Mouse (Mus musculus) neural tube, embryonic 13.5 days (tissue): ENCODE measurements at regions not wholly inside any gene's neighbourhood (a gene's known extent, or its start where the extent isn't known, plus 50 kb on each side); places are given as distances from the start of the nearest gene placed in this dataset.

Experiments
- ATAC-seq: fragments of 200-750 bp; cut with Nextera tagmentation; 2 replicates; pipeline ENCODE4 v1.8.0; 2017; ENCODE audit warnings: low read depth, mild to moderate bottlenecking, moderate TSS enrichment, moderate library complexity
- H3K27ac ChIP-seq: fragments of 300-500 bp; sonication (generic); replicated peaks from 2 replicates; pipeline ENCODE4 v1.5.1; 2015; ENCODE audit warnings: moderate library complexity, mild to moderate bottlenecking, inconsistent platforms
- H3K27me3 ChIP-seq: fragments of 300-500 bp; sonication (generic); 2 replicates; pipeline ENCODE4 v1.6.1; 2015; ENCODE audit warnings: mild to moderate bottlenecking, inconsistent platforms
- H3K36me3 ChIP-seq: fragments of 300-500 bp; sonication (generic); 2 replicates; pipeline ENCODE4 v1.6.1; 2015; ENCODE audit warnings: mild to moderate bottlenecking, inconsistent platforms
- H3K4me1 ChIP-seq: fragments of 300-500 bp; sonication (generic); replicated peaks from 2 replicates; pipeline ENCODE4 v1.6.1; 2015; ENCODE audit warnings: inconsistent platforms
- H3K4me2 ChIP-seq: fragments of 300-500 bp; sonication (generic); 2 replicates; pipeline ENCODE4 v1.6.1; 2015; ENCODE audit warnings: inconsistent platforms, mild to moderate bottlenecking, moderate library complexity
- H3K4me3 ChIP-seq: fragments of 300-500 bp; sonication (generic); 2 replicates; pipeline ENCODE4 v1.5.1; 2015; ENCODE audit warnings: mild to moderate bottlenecking, inconsistent platforms
- H3K9ac ChIP-seq: fragments of 300-500 bp; sonication (generic); 2 replicates; pipeline ENCODE4 v1.6.1; 2015; ENCODE audit warnings: moderate library complexity, mild to moderate bottlenecking, inconsistent platforms
- H3K9me3 ChIP-seq: fragments of 300-500 bp; sonication (generic); 2 replicates; pipeline ENCODE4 v1.6.1; 2016; ENCODE audit warnings: inconsistent platforms
- WGBS: fragments of 180-500 bp; shearing (Covaris S2); methylation state at CpG from one replicate; pipeline ENCODE4 v1.1.7; 2015; 5-methylcytosine and 5-hydroxymethylcytosine counted together

DNA sequence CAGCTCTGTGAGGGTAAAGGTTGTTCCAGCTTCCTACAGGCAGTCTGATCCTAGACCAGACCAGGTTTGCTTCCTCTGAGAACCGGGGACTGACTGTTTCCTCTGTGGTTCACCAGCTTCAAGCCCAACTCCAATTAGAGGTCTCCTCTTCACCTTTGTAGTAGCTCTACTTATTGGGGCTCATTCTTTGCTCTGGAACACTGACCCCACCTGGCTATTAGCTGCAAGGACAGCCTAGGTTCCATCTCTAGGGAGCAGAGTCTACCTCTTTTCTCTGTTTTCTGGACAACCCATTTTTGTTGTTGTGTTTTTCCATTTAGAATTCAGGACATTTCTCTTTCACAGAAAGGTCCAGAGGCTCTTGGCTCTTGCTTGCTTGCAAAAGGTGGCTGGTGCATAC lies 129.3 kb upstream of the Podxl start:
- H3K27ac ChIP-seq: no peak overlapping the region
- ATAC-seq: no peak
- H3K4me1 ChIP-seq: no peaks in the 10 kb centered on the region
- WGBS: 76% methylated on average over 1 of the region's 1 CpGs
- no peaks in the 10 kb centered on the region for H3K36me3 ChIP-seq
- H3K27me3 ChIP-seq: no peaks in the 10 kb centered on the region
- no peak overlapping the region for H3K9ac ChIP-seq
- no peak overlapping the region for H3K4me3 ChIP-seq
- no peak overlapping the region for H3K4me2 ChIP-seq
- no peaks in the 10 kb centered on the region for H3K9me3 ChIP-seq

DNA sequence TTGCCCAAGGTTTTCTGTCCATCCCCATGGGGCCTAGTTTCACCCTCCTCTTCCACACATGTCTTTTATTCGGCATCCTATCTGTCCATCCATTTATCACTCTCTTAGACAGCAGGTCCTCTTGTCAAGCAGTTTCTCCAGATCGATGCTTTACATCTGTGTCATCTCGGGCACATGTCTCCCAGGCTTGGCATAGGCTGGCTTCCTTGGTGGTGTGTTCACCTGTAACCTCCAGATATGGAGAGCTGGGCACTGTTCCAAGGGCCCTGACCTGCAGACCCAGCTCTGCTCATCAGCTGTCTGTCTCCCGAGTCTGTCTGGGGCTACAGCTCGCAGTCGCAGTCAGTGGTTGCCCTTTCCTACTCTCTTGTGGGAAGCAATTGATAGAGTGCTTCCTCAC lies 128.2 kb upstream of the Podxl start:
- no peak for ATAC-seq
- Histone ChIP-seq H3K9ac (no peak overlapping the region), H3K9me3 (no peaks in the 10 kb centered on the region), H3K27me3 (no peaks in the 10 kb centered on the region), H3K4me2 (no peak overlapping the region), H3K4me3 (no peak overlapping the region), H3K27ac (no peak overlapping the region), H3K36me3 (no peaks in the 10 kb centered on the region), H3K4me1 (no peaks in the 10 kb centered on the region)
- 82% methylated on average over 6 of the region's 6 CpGs for WGBS

DNA sequence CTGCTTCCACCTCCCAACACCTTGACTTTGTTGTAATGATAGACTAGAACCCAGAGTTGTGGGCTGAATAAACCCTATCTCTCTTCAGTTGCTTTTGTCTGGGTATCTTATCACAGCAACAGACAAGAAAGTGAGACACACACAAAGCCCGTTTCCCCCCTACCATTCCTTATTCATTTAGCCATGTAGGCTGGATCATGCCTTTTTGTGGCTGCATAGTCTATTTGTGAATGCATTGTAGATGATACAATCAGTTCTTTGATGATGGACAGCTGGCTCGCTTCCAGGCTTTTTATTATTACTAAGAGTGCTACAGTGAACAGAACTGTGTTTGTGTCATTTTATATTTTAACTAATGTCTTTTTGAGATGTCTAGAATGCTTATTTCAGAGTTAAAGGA lies 116.3 kb upstream of the Podxl start:
- ATAC-seq: no peak
- H3K27ac ChIP-seq: no peak overlapping the region
- 0 out of 2 replicates have a peak, but pooled peaks cover 4% of the 10 kb centered on the region for H3K4me1 ChIP-seq
- H3K9ac ChIP-seq: no peak overlapping the region
- no peaks in the 10 kb centered on the region for H3K27me3 ChIP-seq
- H3K4me2 ChIP-seq: no peak overlapping the region
- H3K36me3 ChIP-seq: no peaks in the 10 kb centered on the region
- H3K4me3 ChIP-seq: no peak overlapping the region
- 56% methylated on average over 2 of the region's 2 CpGs for WGBS
- no peaks in the 10 kb centered on the region for H3K9me3 ChIP-seq

DNA sequence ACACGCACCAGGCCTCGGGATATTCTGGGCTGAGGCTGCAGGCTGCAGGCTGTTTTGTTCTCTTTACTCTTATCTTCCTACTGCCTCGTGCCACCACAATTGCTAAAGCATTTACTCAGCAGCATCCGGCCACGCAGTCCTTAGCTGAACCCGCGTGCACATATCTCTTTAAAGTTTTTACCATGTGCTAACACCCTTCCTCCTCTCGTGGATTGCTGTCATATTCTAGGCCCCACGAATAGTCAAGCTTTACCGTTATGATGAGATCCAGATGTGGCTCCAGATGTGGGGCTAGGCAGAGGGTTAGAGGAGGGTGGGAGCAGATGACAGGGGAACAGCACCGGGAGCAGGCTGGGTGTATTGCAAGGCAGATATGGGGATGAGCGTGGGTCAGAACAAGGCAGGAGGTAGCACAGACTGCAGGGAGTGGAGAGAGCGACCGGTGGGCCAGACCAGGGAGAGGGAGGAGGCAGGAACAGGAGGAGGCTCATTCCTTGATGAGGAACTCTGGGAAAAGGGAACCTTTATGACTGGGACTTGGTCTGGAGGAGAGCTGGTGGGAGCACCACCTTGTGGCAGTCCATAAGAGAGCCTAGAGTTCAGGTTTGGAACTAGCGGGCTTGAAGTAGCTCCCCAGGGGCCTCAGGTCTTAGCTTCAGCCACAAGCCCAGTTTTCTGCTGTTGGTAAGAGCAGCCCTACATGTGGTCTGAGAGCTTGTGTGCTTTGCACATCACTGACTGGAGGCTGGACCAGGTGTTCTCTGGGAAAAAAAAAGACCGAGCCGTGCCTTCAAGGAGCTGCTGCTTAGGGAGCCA lies 102.1 kb upstream of the Podxl start:
- H3K9me3 ChIP-seq: no peaks in the 10 kb centered on the region
- ATAC-seq: no peak
- 0 out of 2 replicates have a peak overlapping the region, but pooled peaks have one; percentile 9 for H3K9ac ChIP-seq
- 0 out of 2 replicates have a peak, but pooled peaks cover 5% of the 10 kb centered on the region for H3K27me3 ChIP-seq
- no peak overlapping the region for H3K4me2 ChIP-seq
- H3K4me3 ChIP-seq: no peak overlapping the region
- peaks cover 25% of the 10 kb centered on the region for H3K4me1 ChIP-seq
- no peaks in the 10 kb centered on the region for H3K36me3 ChIP-seq
- WGBS: 67% methylated on average over 17 of the region's 17 CpGs
- no peak overlapping the region; the same call in 1 of the 2 replicates for H3K27ac ChIP-seq

- peaks cover 25% of the 10 kb centered on the region for H3K4me1 ChIP-seq
- no peak overlapping the region for H3K4me3 ChIP-seq
- H3K36me3 ChIP-seq: no peaks in the 10 kb centered on the region
- H3K9ac ChIP-seq: 0 out of 2 replicates have a peak overlapping the region, but pooled peaks have one; percentile 22
- H3K4me2 ChIP-seq: no peak overlapping the region
- peaks cover 13% of the 10 kb centered on the region for H3K27me3 ChIP-seq
- 17% methylated on average over 7 of the region's 7 CpGs for WGBS
- ATAC-seq: peak; percentile 72
- no peak overlapping the region for H3K27ac ChIP-seq
- no peaks in the 10 kb centered on the region for H3K9me3 ChIP-seq
Observed at GRCm38 (mm10) chr6:31664495-31664894, 100.7 kb upstream of the Podxl start.

GRCm38 (mm10) chr6:31660778-31661177 lies 97.0 kb upstream of the Podxl start:
- no peak overlapping the region for H3K27ac ChIP-seq
- ATAC-seq: peak; percentile 64; the same call in 1 of the 2 replicates
- H3K27me3 ChIP-seq: peaks cover 13% of the 10 kb centered on the region
- WGBS: 11% methylated on average over 8 of the region's 8 CpGs
- no peak overlapping the region for H3K4me3 ChIP-seq
- H3K4me2 ChIP-seq: no peak overlapping the region
- no peak overlapping the region for H3K9ac ChIP-seq
- H3K36me3 ChIP-seq: no peaks in the 10 kb centered on the region
- H3K4me1 ChIP-seq: peaks cover 18% of the 10 kb centered on the region
- H3K9me3 ChIP-seq: no peaks in the 10 kb centered on the region

- H3K27ac ChIP-seq: no peak overlapping the region
- 27% methylated on average over 4 of the region's 4 CpGs for WGBS
- peaks cover 9% of the 10 kb centered on the region for H3K4me1 ChIP-seq
- H3K27me3 ChIP-seq: peaks cover 13% of the 10 kb centered on the region
- ATAC-seq: no peak
- no peak overlapping the region for H3K4me2 ChIP-seq
- H3K36me3 ChIP-seq: no peaks in the 10 kb centered on the region
- no peak overlapping the region for H3K4me3 ChIP-seq
- no peak overlapping the region for H3K9ac ChIP-seq
- no peaks in the 10 kb centered on the region for H3K9me3 ChIP-seq
Observed at GRCm38 (mm10) chr6:31659901-31660300, 96.1 kb upstream of the Podxl start.

GRCm38 (mm10) chr6:31658447-31659199 lies 94.8 kb upstream of the Podxl start:
- WGBS: 88% methylated on average over 19 of the region's 19 CpGs
- Histone ChIP-seq H3K27ac (no peak overlapping the region), H3K9me3 (no peaks in the 10 kb centered on the region), H3K4me1 (0 out of 2 replicates have a peak, but pooled peaks cover 5% of the 10 kb centered on the region), H3K4me2 (no peak overlapping the region), H3K36me3 (no peaks in the 10 kb centered on the region), H3K4me3 (no peak overlapping the region), H3K9ac (no peak overlapping the region), H3K27me3 (peaks cover 13% of the 10 kb centered on the region)
- ATAC-seq: no peak

GRCm38 (mm10) chr6:31650791-31651476 lies 87.2 kb upstream of the Podxl start:
- ATAC-seq: no peak
- H3K9me3 ChIP-seq: no peaks in the 10 kb centered on the region
- H3K27ac ChIP-seq: no peak overlapping the region
- no peak overlapping the region for H3K4me2 ChIP-seq
- 73% methylated on average over 7 of the region's 7 CpGs for WGBS
- H3K4me1 ChIP-seq: no peaks in the 10 kb centered on the region
- H3K36me3 ChIP-seq: no peaks in the 10 kb centered on the region
- no peak overlapping the region for H3K4me3 ChIP-seq
- no peak overlapping the region for H3K9ac ChIP-seq
- no peaks in the 10 kb centered on the region for H3K27me3 ChIP-seq

DNA sequence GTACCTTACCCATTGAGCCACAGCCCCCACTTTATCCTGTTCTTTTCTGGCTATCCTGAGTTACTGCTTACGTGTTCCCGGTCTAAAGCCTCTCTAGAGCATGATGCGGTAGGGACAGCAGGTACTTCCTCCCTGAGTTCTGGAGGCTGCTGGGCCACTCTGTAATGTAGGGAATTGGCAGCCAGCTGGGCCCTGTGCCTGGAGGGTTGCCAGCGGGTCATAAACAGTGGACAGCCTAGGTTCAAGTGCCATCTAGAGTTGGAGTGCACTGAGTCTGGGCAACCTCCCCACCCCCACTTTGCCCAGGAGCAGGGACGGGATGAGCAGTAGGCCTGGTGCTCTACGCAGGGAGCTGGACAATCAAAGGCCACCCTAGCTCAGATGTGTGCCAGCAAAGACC lies 81.5 kb upstream of the Podxl start:
- ATAC-seq: no peak
- peaks cover 8% of the 10 kb centered on the region for H3K4me1 ChIP-seq
- H3K9ac ChIP-seq: no peak overlapping the region
- H3K36me3 ChIP-seq: no peaks in the 10 kb centered on the region
- H3K9me3 ChIP-seq: no peaks in the 10 kb centered on the region
- WGBS: 95% methylated on average over 6 of the region's 6 CpGs
- H3K27ac ChIP-seq: no peak overlapping the region
- H3K4me3 ChIP-seq: no peak overlapping the region
- no peak overlapping the region for H3K4me2 ChIP-seq
- H3K27me3 ChIP-seq: no peaks in the 10 kb centered on the region

DNA sequence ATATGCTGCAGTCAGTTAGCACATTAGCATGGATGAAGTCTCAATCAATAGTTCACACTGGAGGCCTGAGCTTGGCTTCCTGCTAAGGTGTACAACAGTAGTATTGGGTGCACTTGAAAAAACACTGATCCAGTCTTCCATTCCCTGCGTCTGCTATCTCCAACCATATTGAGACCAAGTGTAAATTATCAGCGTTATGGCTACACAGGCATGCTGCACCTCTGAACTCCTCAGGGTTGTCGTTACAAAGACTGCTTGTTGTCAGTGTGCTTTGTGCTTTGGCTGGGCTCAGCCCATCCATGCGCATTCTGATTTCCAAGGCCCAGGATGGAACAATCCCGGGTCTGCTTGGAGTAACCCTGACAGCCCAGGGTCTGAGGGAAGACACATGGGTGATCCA lies 80.7 kb upstream of the Podxl start:
- 74% methylated on average over 5 of the region's 5 CpGs for WGBS
- Histone ChIP-seq H3K9me3 (no peaks in the 10 kb centered on the region), H3K9ac (no peak overlapping the region), H3K4me2 (no peak overlapping the region), H3K4me3 (no peak overlapping the region), H3K36me3 (no peaks in the 10 kb centered on the region), H3K27ac (no peak overlapping the region), H3K27me3 (no peaks in the 10 kb centered on the region), H3K4me1 (peaks cover 8% of the 10 kb centered on the region)
- ATAC-seq: no peak

DNA sequence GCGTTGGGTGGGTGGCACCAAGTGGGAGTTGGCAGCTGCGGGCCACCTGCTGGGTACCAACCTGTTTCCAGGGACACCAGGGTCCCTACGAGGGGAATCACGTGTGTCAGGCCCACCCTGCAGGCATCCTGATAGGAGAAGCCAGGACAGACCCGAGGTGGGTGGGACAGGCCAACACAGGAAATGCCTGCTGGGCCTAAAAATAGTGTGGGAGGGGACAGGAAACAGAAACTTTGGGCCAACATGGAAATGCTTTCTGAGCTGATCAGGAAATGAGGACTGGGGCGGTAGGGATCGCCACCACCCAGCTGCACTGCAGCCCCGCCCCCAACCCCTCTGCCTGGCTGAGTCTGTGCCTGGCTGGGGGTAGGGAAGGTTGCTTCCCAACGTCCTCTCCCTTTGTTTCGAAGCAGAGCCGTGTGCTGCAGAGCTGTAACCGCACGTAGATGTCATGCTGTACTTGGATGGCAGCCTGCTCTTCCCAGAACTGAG lies 78.7 kb upstream of the Podxl start:
- Histone ChIP-seq H3K27ac (peak overlapping the region; percentile 35; the same call in 1 of the 2 replicates), H3K9me3 (no peaks in the 10 kb centered on the region), H3K4me1 (peaks cover 11% of the 10 kb centered on the region), H3K4me3 (no peak overlapping the region), H3K36me3 (no peaks in the 10 kb centered on the region), H3K4me2 (no peak overlapping the region), H3K9ac (no peak overlapping the region), H3K27me3 (no peaks in the 10 kb centered on the region)
- WGBS: 27% methylated on average over 13 of the region's 13 CpGs
- no peak for ATAC-seq
